Mouse (Mus musculus): ENCODE measurements around the gene Pde11a.

The Pde11a gene

GRCm38 (mm10) chr2:76053748-76054331 is 284.7 kb downstream of the Pde11a start:
- DNase-seq (ENCODE audit: low read depth) = no peak

DNA sequence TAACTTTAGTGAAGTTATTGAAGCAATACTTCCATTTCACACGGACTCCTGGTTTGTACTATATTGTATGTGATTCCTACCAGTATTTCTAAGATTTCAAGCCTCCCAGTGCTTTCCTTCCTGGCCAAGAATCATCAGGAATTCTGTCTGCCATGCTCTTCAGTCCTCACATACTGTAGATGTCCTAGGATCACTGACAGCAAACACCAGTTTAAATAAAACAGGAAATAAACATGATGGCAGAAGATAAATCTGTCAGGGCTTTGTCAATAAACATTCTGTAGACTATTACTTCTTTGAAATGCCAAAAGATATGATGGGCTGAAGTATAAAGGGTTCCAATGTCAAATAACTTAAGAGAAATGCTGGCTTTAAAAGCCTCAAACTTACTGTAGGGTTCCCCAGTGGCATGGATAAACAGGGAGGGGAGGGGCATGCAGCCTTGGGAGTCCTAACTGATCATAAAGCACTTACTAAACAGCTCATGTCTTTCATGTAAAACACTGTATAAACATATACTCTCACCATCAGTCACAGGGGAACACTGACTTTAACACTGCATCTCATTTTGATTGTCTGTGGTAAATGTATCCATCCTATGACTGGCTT is 285.6 kb downstream of the Pde11a start:
- no peak for DNase-seq (ENCODE audit: low read depth)

DNA sequence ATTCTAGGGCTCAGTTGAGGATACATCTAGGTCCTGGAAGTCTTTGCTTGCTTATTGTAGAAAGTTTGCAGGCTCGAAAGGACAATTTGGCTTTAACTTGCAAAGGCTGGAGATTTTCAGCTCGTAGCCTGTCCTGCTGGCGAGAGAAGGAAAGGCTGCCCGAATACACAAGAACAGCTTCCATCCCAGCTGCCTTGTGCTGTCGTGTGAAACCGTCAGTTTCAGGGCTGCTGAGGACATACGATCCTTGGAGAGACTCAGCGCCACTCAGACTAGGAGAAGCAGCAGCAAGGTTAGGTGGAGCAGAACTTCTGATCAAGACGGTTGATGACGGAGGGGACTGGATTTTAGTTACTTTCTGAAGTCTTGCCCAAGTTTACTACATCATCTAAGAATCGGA is 287.2 kb downstream of the Pde11a start:
- DNase-seq (ENCODE audit: low read depth) = no peak

- DNase-seq (ENCODE audit: low read depth) = no peak
Measured at GRCm38 (mm10) chr2:76050911-76051310, 287.7 kb downstream of the Pde11a start.

GRCm38 (mm10) chr2:76050092-76050491 is 288.5 kb downstream of the Pde11a start:
- DNase-seq (ENCODE audit: low read depth) = no peak

DNA sequence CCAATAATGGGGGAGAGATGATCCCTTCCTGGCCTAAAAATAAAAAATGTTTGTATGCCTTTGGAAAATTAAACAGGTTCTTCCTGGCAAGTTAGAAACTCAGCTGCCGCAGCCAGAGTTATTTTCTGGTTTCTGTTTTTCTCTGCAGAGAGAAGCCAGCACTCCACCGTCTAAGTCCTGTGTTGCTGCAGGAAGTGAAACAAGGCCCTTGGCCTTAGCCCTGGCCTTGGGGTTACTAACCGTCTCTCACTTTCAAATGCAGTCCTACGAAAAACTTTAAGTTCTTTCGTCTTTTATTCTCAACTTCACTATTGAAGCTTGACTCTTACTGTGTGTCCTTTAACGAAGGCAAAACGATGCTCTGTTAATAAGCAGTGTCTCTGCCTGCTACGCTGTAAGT is 289.0 kb downstream of the Pde11a start:
- DNase-seq (ENCODE audit: low read depth) = no peak

- no peak for DNase-seq (ENCODE audit: low read depth)
Measured at GRCm38 (mm10) chr2:76047740-76048139, 290.8 kb downstream of the Pde11a start.

DNA sequence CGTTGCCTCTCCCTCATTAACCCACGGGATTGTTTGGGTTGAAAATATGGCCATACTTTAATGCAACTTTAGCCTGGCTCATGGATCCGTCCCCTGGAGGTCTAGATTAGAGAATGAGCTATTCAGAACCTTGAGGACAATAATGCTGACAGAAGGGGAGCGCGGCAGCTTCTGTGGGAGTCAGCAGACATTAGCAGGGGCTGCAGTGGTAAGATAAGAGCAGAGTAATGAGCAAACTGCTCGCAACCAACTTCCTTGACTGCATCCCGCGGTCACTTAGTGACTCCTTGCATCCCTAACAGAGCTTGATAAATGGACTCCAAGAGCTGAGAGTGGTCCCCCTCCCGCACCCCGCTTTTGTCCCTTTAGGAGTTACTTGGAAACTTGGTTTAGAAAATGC is 296.4 kb downstream of the Pde11a start:
- no peak for DNase-seq (ENCODE audit: low read depth)

- no peak for DNase-seq (ENCODE audit: low read depth)
Measured at GRCm38 (mm10) chr2:76040116-76040515, 298.5 kb downstream of the Pde11a start.

DNA sequence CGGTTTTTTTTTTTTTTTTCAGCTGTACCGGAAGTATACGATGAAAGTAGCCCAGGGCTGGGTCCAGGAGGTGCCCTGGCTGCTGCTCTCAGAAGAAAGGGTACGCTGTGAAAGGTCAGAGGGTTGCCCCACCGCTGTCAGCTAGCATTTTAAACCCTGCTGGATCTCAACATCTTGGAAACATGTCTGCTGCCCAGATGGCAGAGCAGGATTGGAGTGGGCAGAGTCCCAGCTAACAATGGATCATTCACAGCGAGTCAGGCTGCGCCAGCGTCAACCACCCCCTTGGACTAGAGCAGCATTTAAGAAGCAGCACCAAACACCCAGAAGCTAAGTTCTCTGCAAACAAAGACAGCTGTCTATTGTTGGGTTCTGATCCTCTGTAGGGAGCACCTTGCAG is 308.5 kb downstream of the Pde11a start:
- DNase-seq (ENCODE audit: low read depth) = peak; percentile 11

- no peak for DNase-seq (ENCODE audit: low read depth)
Measured at GRCm38 (mm10) chr2:76029081-76029901, 309.3 kb downstream of the Pde11a start.

DNA sequence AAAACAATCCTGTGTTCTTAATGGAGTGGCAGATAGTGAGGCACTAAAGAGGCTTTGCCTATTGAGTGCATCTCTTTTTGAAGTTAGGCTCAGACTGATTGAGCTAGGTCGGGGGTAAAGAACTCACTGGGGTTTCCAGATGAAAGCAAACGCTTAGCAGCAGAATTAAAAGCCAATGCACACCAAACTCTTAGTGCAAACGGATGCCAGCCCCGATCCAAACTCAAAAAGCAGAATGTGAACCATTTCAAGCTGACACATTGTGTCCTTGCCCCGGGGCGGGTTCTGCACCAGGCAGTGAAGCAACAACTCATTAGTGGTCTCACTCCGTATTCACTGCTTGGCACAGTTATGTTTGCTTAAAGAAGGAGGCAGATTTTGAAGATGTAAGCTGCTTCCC is 321.7 kb downstream of the Pde11a start:
- peak; percentile 8 for DNase-seq (ENCODE audit: low read depth)

GRCm38 (mm10) chr2:76016136-76016535 is 322.4 kb downstream of the Pde11a start:
- DNase-seq (ENCODE audit: low read depth) = no peak

DNA sequence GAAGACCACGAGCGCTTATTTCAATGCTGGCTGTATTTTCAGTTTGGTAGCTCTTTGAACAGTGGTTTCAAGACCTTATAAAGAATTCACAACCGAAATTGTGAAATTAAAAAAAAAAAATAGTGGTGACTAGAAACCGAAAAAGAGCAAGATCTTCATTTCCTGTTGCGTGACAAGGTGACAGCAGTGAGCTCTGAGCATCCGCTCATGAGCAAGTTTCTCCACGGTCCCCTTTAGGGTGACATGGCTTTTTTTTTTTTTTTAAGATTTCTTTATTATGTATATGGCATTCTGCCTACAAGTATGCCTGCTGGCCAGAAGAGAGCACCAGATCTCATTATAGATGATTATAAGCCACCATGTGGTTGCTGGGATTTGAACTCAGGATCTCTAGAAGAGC is 323.1 kb downstream of the Pde11a start:
- DNase-seq (ENCODE audit: low read depth) = no peak

DNA sequence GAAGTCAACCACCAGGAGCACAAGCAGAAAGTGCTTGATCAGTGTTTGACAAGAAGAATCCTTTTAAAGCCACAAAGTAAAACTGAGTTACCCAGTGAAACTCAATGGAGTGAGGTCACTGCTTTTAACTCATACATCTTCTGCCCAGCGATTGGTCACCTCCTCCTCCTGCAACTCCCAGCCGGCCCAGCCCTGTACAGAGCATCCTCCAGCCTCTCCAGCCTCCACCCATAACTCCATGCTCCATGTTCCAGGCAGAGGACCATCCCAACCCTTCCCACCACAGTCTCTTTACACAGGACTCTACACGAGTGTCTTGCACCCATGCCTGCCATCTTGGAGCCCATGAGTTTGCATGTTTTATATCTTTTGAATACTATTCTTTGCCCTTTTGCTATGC is 323.9 kb downstream of the Pde11a start:
- no peak for DNase-seq (ENCODE audit: low read depth)

GRCm38 (mm10) chr2:76006194-76006593 is 332.4 kb downstream of the Pde11a start:
- no peak for DNase-seq (ENCODE audit: low read depth)

DNA sequence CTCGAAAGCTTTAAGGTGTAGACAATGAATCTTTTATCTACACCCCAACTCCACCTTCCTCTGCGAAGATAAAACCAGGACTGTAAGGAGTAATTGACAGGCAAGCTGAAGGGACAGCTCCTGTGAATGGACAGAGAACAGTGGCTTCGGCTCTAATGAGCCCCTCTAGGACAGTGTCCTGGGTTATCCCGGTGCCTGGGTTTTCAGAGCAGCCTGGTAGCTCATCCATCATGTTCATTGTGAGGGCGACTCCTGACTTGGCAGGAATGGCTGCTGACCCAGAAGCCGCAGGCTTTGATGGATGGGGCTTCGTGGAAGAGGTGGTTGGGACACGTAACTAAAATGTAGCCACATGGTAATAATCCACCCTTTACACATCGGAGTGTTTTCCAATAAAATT is 335.7 kb downstream of the Pde11a start:
- DNase-seq (ENCODE audit: low read depth) = no peak

- DNase-seq (ENCODE audit: low read depth) = peak; percentile 79
Measured at GRCm38 (mm10) chr2:76001392-76001791, 337.2 kb downstream of the Pde11a start.

GRCm38 (mm10) chr2:75999636-76000035 is 338.9 kb downstream of the Pde11a start:
- DNase-seq (ENCODE audit: low read depth) = no peak

- no peak for DNase-seq (ENCODE audit: low read depth)
Measured at GRCm38 (mm10) chr2:75998692-75999091, 339.9 kb downstream of the Pde11a start.

DNA sequence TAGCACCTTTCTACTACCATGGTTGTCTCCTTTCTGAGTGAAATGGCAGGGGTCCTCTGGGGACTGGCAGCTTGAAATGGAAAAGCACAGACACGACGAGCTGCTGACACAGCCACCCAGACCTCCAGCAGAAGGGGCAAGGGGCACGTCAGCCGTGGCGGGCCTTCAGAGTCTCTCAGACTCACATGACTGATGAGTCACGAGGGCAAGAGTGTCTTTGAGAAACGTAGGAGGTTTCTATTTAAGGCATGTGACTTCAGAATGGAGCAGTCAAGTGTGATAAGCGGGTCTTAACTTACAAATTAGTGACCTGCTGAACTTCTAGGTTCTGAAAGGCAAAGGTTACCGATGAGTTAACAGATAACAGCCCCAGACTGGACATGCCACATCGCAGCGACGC is 340.8 kb downstream of the Pde11a start:
- DNase-seq (ENCODE audit: low read depth) = peak; percentile 58

- no peak for DNase-seq (ENCODE audit: low read depth)
Measured at GRCm38 (mm10) chr2:75994841-75995240, 343.7 kb downstream of the Pde11a start.

DNA sequence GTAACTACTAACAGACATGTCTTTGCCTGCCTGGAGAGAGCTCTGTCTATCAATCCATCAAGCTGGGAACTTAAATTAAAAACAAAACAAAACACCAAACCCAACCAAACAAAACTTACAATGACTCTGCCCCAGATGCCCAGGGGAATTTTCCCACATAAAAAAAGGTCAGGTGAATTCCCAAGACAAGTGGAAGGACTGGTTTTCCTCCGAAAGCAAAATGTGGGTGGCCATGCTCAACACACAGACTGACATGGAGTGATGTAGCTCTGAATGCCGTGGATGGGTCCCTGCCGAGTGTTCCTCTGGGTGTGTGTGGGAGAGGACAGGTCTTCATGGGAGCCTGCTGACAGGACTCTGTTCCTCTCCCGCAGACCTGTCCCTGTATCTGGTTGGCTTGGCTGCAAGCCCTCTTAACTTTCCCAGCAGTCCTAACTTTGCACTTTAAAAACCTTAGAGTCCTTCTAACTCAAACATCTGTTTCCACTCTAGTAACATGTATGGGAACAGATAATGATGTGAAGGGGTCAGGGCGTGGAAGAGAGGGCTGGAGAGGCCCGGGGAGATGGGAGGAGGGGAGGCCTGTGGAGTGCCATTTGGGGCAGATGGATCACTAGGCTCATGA is 346.9 kb downstream of the Pde11a start:
- peak; percentile 35 for DNase-seq (ENCODE audit: low read depth)
